Mouse (Mus musculus): Measurements from ENCODE around the gene Colq. TPM values are rescaled to one million over a fixed set of nuclear protein-coding genes. Genes with fewer than 3 reads are reported as not detected.

Gene Colq
- polyA plus RNA-seq, 1 experiment = 4.5 TPM

- TF ChIP-seq POLR2A (IDR thresholded peaks at IDR 0.05; ENCODE audit: borderline replicate concordance, insufficient read depth, low read length) (no peak), CTCF (IDR thresholded peaks at IDR 0.05; ENCODE audit: borderline replicate concordance, insufficient read depth, low read depth, low read length) (no peak)
Measured at GRCm38 (mm10) chr14:31493901-31494300, 97.2 kb downstream of the Colq start.

GRCm38 (mm10) chr14:31488055-31488454 lies 103.1 kb downstream of the Colq start:
- H3K4me3 ChIP-seq (replicated peaks; ENCODE audit: insufficient read depth, low read depth, low read length) = no peak overlapping the region
- no peaks in the 10 kb centered on the region for H3K4me1 ChIP-seq (ENCODE audit: control insufficient read depth, insufficient read depth, low read length)
- WGBS = 96% methylated on average over 6 of the region's 6 CpGs
- TF ChIP-seq CTCF (IDR thresholded peaks at IDR 0.05; ENCODE audit: borderline replicate concordance, insufficient read depth, low read depth, low read length) = no peak
- no peak for TF ChIP-seq POLR2A (IDR thresholded peaks at IDR 0.05; ENCODE audit: borderline replicate concordance, insufficient read depth, low read length)
- no peaks in the 10 kb centered on the region for H3K27me3 ChIP-seq (ENCODE audit: control insufficient read depth, insufficient read depth, low read length)
- no peak for DNase-seq
- H3K27ac ChIP-seq (ENCODE audit: insufficient read depth, low read length) = no peak overlapping the region

More at GRCm38 (mm10) chr14:31493901-31494300, 97.2 kb downstream of the Colq start:
- no peak for DNase-seq
- Histone ChIP-seq H3K27me3 (ENCODE audit: control insufficient read depth, insufficient read depth, low read length) (no peaks in the 10 kb centered on the region), H3K27ac (ENCODE audit: insufficient read depth, low read length) (no peak overlapping the region), H3K4me3 (replicated peaks; ENCODE audit: insufficient read depth, low read depth, low read length) (peak overlapping the region; percentile 92), H3K4me1 (ENCODE audit: control insufficient read depth, insufficient read depth, low read length) (peaks cover 5% of the 10 kb centered on the region; the same call in 1 of the 2 replicates)
- WGBS = 30% methylated on average over 9 of the region's 9 CpGs

- no peaks in the 10 kb centered on the region for H3K4me1 ChIP-seq (ENCODE audit: control insufficient read depth, insufficient read depth, low read length)
- 60% methylated on average over 4 of the region's 4 CpGs for WGBS
- TF ChIP-seq POLR2A (IDR thresholded peaks at IDR 0.05; ENCODE audit: borderline replicate concordance, insufficient read depth, low read length) (no peak), CTCF (IDR thresholded peaks at IDR 0.05; ENCODE audit: borderline replicate concordance, insufficient read depth, low read depth, low read length) (no peak)
- no peak overlapping the region for H3K27ac ChIP-seq (ENCODE audit: insufficient read depth, low read length)
- no peak for DNase-seq
- no peaks in the 10 kb centered on the region for H3K27me3 ChIP-seq (ENCODE audit: control insufficient read depth, insufficient read depth, low read length)
- H3K4me3 ChIP-seq (replicated peaks; ENCODE audit: insufficient read depth, low read depth, low read length) = no peak overlapping the region
Measured at GRCm38 (mm10) chr14:31486465-31486864, 104.7 kb downstream of the Colq start.

GRCm38 (mm10) chr14:31482417-31482816 lies 108.7 kb downstream of the Colq start:
- DNase-seq = no peak
- no peak overlapping the region for H3K4me3 ChIP-seq (replicated peaks; ENCODE audit: insufficient read depth, low read depth, low read length)
- 90% methylated on average over 5 of the region's 5 CpGs for WGBS
- H3K4me1 ChIP-seq (ENCODE audit: control insufficient read depth, insufficient read depth, low read length) = no peaks in the 10 kb centered on the region
- H3K27me3 ChIP-seq (ENCODE audit: control insufficient read depth, insufficient read depth, low read length) = no peaks in the 10 kb centered on the region
- no peak overlapping the region for H3K27ac ChIP-seq (ENCODE audit: insufficient read depth, low read length)
- TF ChIP-seq POLR2A (IDR thresholded peaks at IDR 0.05; ENCODE audit: borderline replicate concordance, insufficient read depth, low read length) = no peak
- TF ChIP-seq CTCF (IDR thresholded peaks at IDR 0.05; ENCODE audit: borderline replicate concordance, insufficient read depth, low read depth, low read length) = no peak

GRCm38 (mm10) chr14:31473297-31473696 lies 117.8 kb downstream of the Colq start:
- no peak for TF ChIP-seq CTCF (IDR thresholded peaks at IDR 0.05; ENCODE audit: borderline replicate concordance, insufficient read depth, low read depth, low read length)
- TF ChIP-seq POLR2A (IDR thresholded peaks at IDR 0.05; ENCODE audit: borderline replicate concordance, insufficient read depth, low read length) = no peak
- no peaks in the 10 kb centered on the region for H3K27me3 ChIP-seq (ENCODE audit: control insufficient read depth, insufficient read depth, low read length)
- no peaks in the 10 kb centered on the region for H3K4me1 ChIP-seq (ENCODE audit: control insufficient read depth, insufficient read depth, low read length)
- no peak overlapping the region for H3K4me3 ChIP-seq (replicated peaks; ENCODE audit: insufficient read depth, low read depth, low read length)
- no peak overlapping the region for H3K27ac ChIP-seq (ENCODE audit: insufficient read depth, low read length)
- DNase-seq = no peak
- WGBS = 90% methylated on average over 2 of the region's 2 CpGs

Other genes with a start within 250 kb of the Colq start
- gene Sh3bp5, start 155.3 kb downstream of the Colq start, polyA plus RNA-seq (2012; rRNA removed) = 72.9 and 77.1 TPM in 2 replicates
- 25.0 and 26.5 TPM in 2 replicates for gene Eaf1, start 96.9 kb downstream of the Colq start, polyA plus RNA-seq (2012; rRNA removed)
- 22.8 and 23.6 TPM in 2 replicates for gene Mettl6, start 96.3 kb downstream of the Colq start, polyA plus RNA-seq (2012; rRNA removed)
- gene Gm49387, start 49.5 kb upstream of the Colq start, polyA plus RNA-seq (2012; rRNA removed) = not detected in 2 replicates
- gene Btd, start 49.7 kb upstream of the Colq start, polyA plus RNA-seq (2012; rRNA removed) = 19.9 and 20.5 TPM in 2 replicates
- 15.9 and 19.8 TPM in 2 replicates for gene Hacl1, start 49.9 kb upstream of the Colq start, polyA plus RNA-seq (2012; rRNA removed)
- 32.2 and 34.0 TPM in 2 replicates for gene Ankrd28, start 239.3 kb upstream of the Colq start, polyA plus RNA-seq (2012; rRNA removed)